Mouse (Mus musculus) layer of hippocampus, adult 2 months (tissue): ENCODE measurements around the gene Amotl2. TPM values are rescaled to one million over a fixed set of nuclear protein-coding genes. Genes with fewer than 3 reads are reported as not detected.

Source experiments
- DNase-seq, 2 experiments: peaks; one replicate each; pipeline ENCODE4 v3.0.0; 2022; ENCODE audit warnings: low spot score in 2 of 2
- H3K27ac ChIP-seq: fragments of 200-600 bp; 2 replicates; pipeline ENCODE4 v1.8.1; 2022
- H3K4me3 ChIP-seq: fragments of 200-600 bp; 2 replicates; pipeline ENCODE4 v1.8.1; 2022; ENCODE audit warnings: mild to moderate bottlenecking
- CTCF ChIP-seq: fragments of 200-600 bp; conservative IDR thresholded peaks from 2 replicates; pipeline ENCODE4 v1.8.1; 2022; ENCODE audit warnings: antibody characterized with exemption, mild to moderate bottlenecking, moderate library complexity
- total RNA-seq, 2 experiments: library from RNA; stranded (reverse); gene quantifications; 2 replicates each; pipeline ENCODE4 v1.2.3; 2021

The Amotl2 gene
- total RNA-seq, 2 experiments from 2014 or later: 16.0 to 18.1 TPM

GRCm38 (mm10) chr9:102709504-102710135 is 6.9 kb upstream of the Amotl2 start:
- DNase-seq: no peak
- Histone ChIP-seq H3K4me3 (no peak overlapping the region), H3K27ac (no peak overlapping the region)
- no peak for TF ChIP-seq CTCF

DNA sequence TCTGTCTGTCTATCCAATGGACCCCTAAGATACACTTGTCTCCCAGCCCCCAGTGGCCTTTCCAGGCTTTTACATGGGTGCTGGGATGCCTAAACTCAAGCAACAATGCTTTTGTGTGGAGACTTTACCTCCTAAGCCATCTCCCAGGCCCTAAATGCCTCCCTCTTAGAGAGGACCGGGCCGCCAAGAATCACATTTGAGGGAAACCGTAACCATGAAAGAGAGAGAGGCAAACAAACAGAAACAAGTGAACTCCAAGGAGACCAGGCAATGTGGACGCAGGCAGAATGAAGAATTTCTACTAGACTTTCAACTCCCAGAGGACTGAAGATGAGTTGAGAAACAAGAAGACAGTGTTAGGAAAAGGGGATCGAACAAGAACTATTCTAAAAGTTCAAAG is 6.0 kb upstream of the Amotl2 start:
- Histone ChIP-seq H3K4me3 (no peak overlapping the region), H3K27ac (no peak overlapping the region)
- no peak for TF ChIP-seq CTCF
- no peak for DNase-seq

GRCm38 (mm10) chr9:102713797-102714196 is 2.7 kb upstream of the Amotl2 start:
- Histone ChIP-seq H3K4me3 (no peak overlapping the region), H3K27ac (no peak overlapping the region)
- DNase-seq: peak in 1 of 2 experiments; percentile 54
- TF ChIP-seq CTCF: peak; percentile 92

DNA sequence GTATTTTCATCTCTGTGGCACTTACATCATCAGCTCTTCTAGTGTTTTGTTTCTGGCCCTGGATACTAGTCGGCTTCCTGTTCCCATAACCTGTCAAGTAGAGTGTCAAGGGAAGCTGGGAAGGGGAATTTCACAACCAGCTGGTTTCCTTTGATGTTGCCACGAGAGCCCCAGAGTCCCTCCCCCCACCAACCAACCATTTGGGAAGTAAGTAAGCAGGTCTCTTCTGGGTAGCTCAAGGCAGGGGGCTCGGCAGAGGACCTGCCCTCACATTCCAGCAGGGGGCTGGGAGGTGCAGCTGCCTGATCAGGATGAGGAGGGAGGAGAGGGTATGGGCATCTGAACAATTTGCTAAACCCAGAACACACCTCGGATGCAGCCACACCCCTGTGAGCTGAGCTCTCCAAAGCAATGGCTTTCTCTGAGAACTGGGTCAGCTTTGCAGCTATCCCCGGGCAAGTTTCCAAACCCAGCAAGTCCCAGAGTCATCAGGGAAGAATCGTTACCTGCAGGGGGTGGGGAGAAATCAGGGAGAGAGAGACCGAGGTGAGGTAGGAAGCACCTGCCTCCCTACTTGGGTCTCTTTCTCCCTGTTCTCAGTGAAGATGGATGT is 1.5 kb upstream of the Amotl2 start:
- Histone ChIP-seq H3K4me3 (no peak overlapping the region), H3K27ac (no peak overlapping the region)
- TF ChIP-seq CTCF: peak; percentile 6; the same call in 1 of the 2 replicates
- no peak for DNase-seq

DNA sequence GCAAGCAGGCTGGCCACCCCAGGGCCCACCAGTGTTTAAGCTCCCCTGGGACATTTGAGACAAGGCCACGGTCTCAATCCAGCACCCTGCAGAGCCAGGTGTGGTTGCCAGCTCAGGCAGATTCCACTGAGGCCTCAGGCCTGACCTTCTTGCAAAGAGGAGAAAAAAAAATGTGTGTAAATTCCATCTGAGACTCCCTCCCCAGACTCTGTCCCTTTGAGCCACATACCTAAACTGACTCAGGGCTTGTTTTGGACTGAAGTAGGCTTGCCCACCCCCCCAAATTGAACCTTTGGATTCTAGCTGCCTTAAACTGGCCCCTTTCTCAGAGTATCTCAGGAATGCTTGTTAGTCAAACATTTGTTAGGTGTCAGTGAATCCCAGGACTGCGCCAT is 969 bp upstream of the Amotl2 start:
- no peak for DNase-seq
- no peak overlapping the region for H3K4me3 ChIP-seq
- no peak overlapping the region for H3K27ac ChIP-seq
- no peak for TF ChIP-seq CTCF

GRCm38 (mm10) chr9:102717164-102717885 is 853 bp downstream of the Amotl2 start:
- peak; percentile 73 to 85 for DNase-seq
- peak; percentile 65 for TF ChIP-seq CTCF
- H3K4me3 ChIP-seq: peak overlapping the region; percentile 89

GRCm38 (mm10) chr9:102717886-102718643 is 1.6 kb downstream of the Amotl2 start:
- TF ChIP-seq CTCF: no peak
- Histone ChIP-seq H3K4me3 (peak overlapping the region; percentile 89), H3K27ac (peak overlapping the region; percentile 97)
- peak; percentile 56 to 58 for DNase-seq

More at GRCm38 (mm10) chr9:102717164-102717885, 853 bp downstream of the Amotl2 start:
- peak overlapping the region; percentile 97 for H3K27ac ChIP-seq

DNA sequence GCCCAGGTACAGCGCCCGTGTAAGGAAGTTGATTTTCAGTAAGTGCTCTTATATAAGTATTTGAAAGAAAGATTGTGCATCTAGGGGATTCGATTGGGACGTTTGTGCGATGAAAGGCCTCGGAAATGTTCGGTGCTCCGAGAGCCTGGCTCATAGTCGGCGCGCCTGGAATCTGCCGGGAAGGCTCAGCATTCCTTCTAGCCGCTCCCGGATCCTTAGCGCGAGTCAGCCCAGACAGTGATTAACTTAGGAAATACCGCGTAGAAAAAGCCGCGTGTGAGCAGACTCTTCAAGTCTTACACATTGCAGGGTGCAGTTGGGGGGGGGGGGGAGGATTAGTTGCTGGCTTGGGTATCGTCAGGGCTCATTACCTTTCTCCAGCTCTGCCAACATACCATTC is 2.2 kb downstream of the Amotl2 start:
- Histone ChIP-seq H3K4me3 (peak overlapping the region; percentile 89), H3K27ac (peak overlapping the region; percentile 97)
- DNase-seq: no peak
- no peak for TF ChIP-seq CTCF

GRCm38 (mm10) chr9:102719085-102719484 is 2.6 kb downstream of the Amotl2 start:
- Histone ChIP-seq H3K27ac (peak overlapping the region; percentile 97), H3K4me3 (peak overlapping the region; percentile 89)
- no peak for TF ChIP-seq CTCF
- DNase-seq: no peak

DNA sequence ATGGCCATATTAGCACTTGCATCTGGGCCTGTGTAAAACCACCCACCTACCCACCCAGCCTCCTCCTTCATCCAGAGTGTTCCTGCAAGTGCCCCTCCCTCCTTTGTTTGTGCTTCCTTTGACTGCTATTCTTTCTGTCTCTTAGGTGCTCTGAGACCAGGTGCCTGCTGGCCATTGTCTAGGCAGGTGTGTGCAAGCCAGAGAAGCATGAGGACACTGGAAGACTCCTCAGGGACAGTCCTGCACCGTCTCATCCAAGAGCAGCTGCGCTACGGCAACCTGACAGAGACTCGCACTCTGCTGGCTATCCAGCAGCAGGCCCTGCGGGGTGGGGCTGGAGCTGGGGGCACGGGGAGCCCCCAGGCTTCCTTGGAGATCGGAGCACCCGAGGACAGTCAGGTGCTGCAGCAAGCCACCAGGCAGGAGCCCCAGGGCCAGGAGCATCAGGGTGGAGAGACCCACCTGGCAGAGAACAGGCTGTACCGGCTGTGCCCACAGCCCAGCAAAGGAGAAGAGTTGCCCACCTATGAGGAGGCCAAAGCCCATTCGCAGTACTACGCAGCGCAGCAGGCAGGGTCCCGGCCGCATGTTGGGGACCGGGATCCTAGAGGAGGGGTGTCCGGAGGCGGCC is 3.6 kb downstream of the Amotl2 start:
- no peak for TF ChIP-seq CTCF
- DNase-seq: no peak
- peak overlapping the region; percentile 97 for H3K27ac ChIP-seq
- H3K4me3 ChIP-seq: peak overlapping the region; percentile 89

GRCm38 (mm10) chr9:102720567-102721167 is 4.2 kb downstream of the Amotl2 start:
- no peak for DNase-seq
- no peak for TF ChIP-seq CTCF
- H3K4me3 ChIP-seq: peak overlapping the region; percentile 89
- H3K27ac ChIP-seq: peak overlapping the region; percentile 97

- TF ChIP-seq CTCF: no peak
- peak overlapping the region; percentile 97 for H3K27ac ChIP-seq
Measured at GRCm38 (mm10) chr9:102721406-102721978, 5.0 kb downstream of the Amotl2 start.

More at GRCm38 (mm10) chr9:102721406-102721978, 5.0 kb downstream of the Amotl2 start:
- peak overlapping the region; percentile 89 for H3K4me3 ChIP-seq
- DNase-seq: no peak
